Mouse (Mus musculus): ENCODE results near the gene D130043K22Rik. TPM values are rescaled to one million over a fixed set of nuclear protein-coding genes. Genes with fewer than 3 reads are reported as not detected.

The D130043K22Rik gene
- polyA plus RNA-seq, 1 experiment, result not detected

DNA sequence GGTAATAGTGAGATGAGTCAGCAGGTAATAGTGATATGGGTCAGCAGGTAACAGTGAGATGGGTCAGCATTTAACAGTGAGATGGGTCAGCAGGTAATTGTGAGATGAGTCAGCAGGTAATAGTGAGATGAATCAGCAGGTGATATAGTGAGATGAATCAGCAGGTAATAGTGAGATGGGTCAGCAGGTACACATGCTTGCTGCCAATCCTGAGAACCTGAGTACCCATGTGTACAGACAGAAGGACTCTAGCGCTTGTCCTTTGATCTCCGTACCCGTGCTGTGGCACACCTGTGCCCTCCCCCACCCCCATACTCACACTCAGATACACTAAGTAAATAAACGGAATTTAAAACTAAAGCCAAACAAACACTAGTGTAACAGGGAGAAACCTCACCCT is 70.0 kb downstream of the D130043K22Rik start:
- WGBS, result 92% methylated on average over 4 of the region's 4 CpGs

DNA sequence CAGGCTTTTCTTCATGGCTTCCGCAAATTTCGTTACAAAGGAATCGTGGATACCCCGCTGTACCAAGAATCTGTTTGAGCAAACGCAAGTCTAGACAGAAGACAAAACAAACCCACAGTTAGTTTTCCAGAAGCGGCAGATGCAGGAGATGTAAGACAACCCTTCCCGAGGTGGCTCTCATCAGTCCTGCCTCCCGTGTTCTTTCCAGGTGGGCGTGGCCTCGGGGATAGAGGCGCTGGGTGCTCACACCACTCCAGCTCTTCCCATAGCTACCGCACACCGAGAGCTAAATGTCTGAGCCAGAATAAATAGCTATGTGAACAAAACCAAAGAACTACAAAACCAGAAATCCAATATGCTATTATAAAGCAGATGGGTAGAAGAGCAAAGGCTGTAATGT is 70.9 kb downstream of the D130043K22Rik start:
- TF ChIP-seq CTCF (IDR thresholded peaks at IDR 0.05; ENCODE audit: control insufficient read depth, insufficient read depth, low read length) (no peak), POLR2A (IDR thresholded peaks at IDR 0.05; ENCODE audit: borderline replicate concordance, control insufficient read depth, low read depth, low read length) (no peak)
- no peaks in the 10 kb centered on the region for H3K4me1 ChIP-seq (ENCODE audit: control insufficient read depth, insufficient read depth, low read length)
- no peak overlapping the region for H3K27ac ChIP-seq (ENCODE audit: control insufficient read depth, insufficient read depth, low read depth, low read length, poor library complexity)
- WGBS, result 80% methylated on average over 13 of the region's 13 CpGs
- no peak overlapping the region for H3K4me3 ChIP-seq (replicated peaks; ENCODE audit: control insufficient read depth, low read depth, low read length)

More for the DNA sequence above, 70.0 kb downstream of the D130043K22Rik start:
- Histone ChIP-seq H3K27ac (ENCODE audit: control insufficient read depth, insufficient read depth, low read depth, low read length, poor library complexity) (no peak overlapping the region), H3K4me1 (ENCODE audit: control insufficient read depth, insufficient read depth, low read length) (no peaks in the 10 kb centered on the region), H3K4me3 (replicated peaks; ENCODE audit: control insufficient read depth, low read depth, low read length) (no peak overlapping the region)
- TF ChIP-seq CTCF (IDR thresholded peaks at IDR 0.05; ENCODE audit: control insufficient read depth, insufficient read depth, low read length) (no peak), POLR2A (IDR thresholded peaks at IDR 0.05; ENCODE audit: borderline replicate concordance, control insufficient read depth, low read depth, low read length) (no peak)

DNA sequence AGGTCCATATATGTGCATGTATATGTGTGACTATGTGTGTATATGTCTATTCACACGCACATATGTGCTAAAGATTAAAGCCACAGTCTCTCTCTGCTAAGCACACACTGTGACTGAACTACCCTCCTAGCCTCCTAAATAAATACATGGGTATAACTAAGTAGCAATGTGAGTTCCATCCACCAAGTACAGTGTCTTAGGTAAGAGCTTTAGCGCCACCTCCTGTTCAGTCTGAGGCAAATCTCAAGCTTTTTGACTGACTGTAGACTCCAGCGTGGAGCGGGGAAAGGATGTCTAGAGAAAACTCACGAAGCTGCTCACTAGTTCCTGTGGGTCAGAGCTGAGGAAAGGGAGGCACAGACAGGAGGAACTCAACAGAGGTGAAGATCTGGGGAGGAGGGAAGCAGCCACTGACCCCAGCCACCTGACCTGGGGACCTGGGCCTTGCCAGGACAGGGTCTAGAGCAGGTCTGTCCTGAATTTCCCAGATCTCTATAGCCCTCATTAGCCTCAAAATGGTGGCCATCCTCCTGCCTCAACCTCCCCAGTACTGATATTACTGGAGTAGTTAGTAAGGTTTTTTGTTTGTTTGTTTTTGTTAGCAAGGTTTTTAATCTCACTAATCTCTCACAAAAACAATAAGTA is 75.5 kb downstream of the D130043K22Rik start:
- no peak for TF ChIP-seq POLR2A (IDR thresholded peaks at IDR 0.05; ENCODE audit: borderline replicate concordance, control insufficient read depth, low read depth, low read length)
- TF ChIP-seq CTCF (IDR thresholded peaks at IDR 0.05; ENCODE audit: control insufficient read depth, insufficient read depth, low read length), result peak; percentile 32; the same call in 1 of the 2 replicates
- WGBS, result 22% methylated on average over 5 of the region's 5 CpGs
- Histone ChIP-seq H3K4me3 (replicated peaks; ENCODE audit: control insufficient read depth, low read depth, low read length) (no peak overlapping the region), H3K4me1 (ENCODE audit: control insufficient read depth, insufficient read depth, low read length) (no peaks in the 10 kb centered on the region), H3K27ac (ENCODE audit: control insufficient read depth, insufficient read depth, low read depth, low read length, poor library complexity) (no peak overlapping the region)

DNA sequence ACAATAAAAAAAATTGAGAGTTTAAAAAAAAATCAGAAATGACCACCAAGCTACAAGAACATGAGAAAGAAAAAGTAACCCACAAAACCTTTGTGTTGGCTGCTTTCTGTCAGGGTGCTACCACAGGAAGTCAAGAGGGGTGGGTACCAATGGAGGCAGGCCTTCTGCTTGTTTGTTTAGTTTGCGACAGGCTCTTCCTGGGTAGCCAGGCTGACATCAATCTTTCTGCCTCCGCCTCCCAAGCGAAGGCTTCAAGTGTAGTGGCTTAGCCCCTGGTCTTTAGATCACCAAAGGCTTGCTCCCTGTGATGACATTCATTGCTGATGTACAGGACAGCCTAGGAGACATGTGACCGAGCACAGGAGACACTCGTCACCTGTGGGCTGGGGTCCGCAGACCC is 76.3 kb downstream of the D130043K22Rik start:
- H3K27ac ChIP-seq (ENCODE audit: control insufficient read depth, insufficient read depth, low read depth, low read length, poor library complexity), result no peak overlapping the region
- H3K4me3 ChIP-seq (replicated peaks; ENCODE audit: control insufficient read depth, low read depth, low read length), result no peak overlapping the region
- TF ChIP-seq CTCF (IDR thresholded peaks at IDR 0.05; ENCODE audit: control insufficient read depth, insufficient read depth, low read length) (no peak), POLR2A (IDR thresholded peaks at IDR 0.05; ENCODE audit: borderline replicate concordance, control insufficient read depth, low read depth, low read length) (no peak)
- 73% methylated on average over 6 of the region's 6 CpGs for WGBS
- no peaks in the 10 kb centered on the region for H3K4me1 ChIP-seq (ENCODE audit: control insufficient read depth, insufficient read depth, low read length)

DNA sequence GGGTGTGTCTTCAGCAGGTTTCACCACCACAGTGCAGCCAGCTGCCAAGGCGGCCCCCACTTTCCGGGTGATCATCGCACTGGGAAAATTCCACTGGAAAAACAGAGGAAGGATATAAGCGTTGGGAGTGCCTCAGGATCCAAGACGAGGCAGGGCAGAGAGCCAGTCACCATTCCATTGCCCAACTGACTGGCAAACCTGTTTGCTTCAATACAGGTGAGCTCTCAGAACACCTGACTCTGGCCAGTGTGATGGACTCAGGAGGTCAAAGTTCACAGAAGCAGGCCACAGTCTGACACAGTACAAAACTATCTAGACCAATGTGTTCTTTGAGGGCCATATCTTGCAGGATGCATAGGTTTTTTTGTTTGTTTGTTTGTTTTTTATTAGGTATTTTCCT is 79.1 kb downstream of the D130043K22Rik start:
- no peak for TF ChIP-seq CTCF (IDR thresholded peaks at IDR 0.05; ENCODE audit: control insufficient read depth, insufficient read depth, low read length)
- 89% methylated on average over 5 of the region's 5 CpGs for WGBS

DNA sequence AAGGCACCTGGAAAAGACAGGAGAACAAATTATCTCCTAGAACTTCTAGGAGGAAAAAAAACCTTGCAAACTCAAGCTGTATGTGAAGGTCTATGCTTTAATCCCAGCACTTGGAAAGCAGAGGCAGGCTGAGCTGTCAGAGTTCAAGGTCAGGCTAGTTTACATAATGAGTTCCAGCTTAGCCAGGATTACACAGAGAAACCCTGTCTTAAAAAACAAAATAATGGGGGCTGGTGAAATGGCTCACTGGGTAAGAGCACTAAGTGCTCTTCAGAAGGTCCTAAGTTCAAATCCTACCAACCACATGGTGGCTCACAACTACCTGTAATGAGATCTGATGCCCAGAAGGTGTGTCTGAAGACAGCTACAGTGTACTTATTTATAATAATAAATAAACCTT is 85.7 kb downstream of the D130043K22Rik start:
- Histone ChIP-seq H3K4me3 (replicated peaks; ENCODE audit: control insufficient read depth, low read depth, low read length) (no peak overlapping the region), H3K4me1 (ENCODE audit: control insufficient read depth, insufficient read depth, low read length) (peaks cover 2% of the 10 kb centered on the region), H3K27ac (ENCODE audit: control insufficient read depth, insufficient read depth, low read depth, low read length, poor library complexity) (no peak overlapping the region)
- no peak for TF ChIP-seq POLR2A (IDR thresholded peaks at IDR 0.05; ENCODE audit: borderline replicate concordance, control insufficient read depth, low read depth, low read length)
- no peak for TF ChIP-seq CTCF (IDR thresholded peaks at IDR 0.05; ENCODE audit: control insufficient read depth, insufficient read depth, low read length)

More for the DNA sequence above, 79.1 kb downstream of the D130043K22Rik start:
- Histone ChIP-seq H3K4me3 (replicated peaks; ENCODE audit: control insufficient read depth, low read depth, low read length) (no peak overlapping the region), H3K4me1 (ENCODE audit: control insufficient read depth, insufficient read depth, low read length) (no peaks in the 10 kb centered on the region), H3K27ac (ENCODE audit: control insufficient read depth, insufficient read depth, low read depth, low read length, poor library complexity) (no peak overlapping the region)

DNA sequence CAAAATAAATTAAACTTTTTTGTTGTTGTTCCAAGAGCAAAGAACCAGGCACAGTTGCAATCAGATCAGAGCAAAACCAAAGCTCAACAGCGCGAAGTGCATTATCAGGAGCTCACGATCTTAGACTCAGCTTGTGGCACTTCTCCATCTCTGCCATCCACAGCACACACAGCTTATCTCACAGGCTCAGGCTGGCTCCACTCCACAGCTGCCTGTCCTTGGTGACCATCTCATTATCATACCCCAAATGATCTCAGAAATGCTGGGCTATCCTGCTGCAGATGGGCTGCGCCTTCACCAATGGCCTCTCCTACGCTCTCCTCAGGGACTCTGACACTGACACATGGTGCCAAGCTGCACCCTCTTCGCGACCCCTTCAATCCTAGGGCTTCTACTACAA is 88.3 kb downstream of the D130043K22Rik start:
- peaks cover 2% of the 10 kb centered on the region for H3K4me1 ChIP-seq (ENCODE audit: control insufficient read depth, insufficient read depth, low read length)
- no peak overlapping the region for H3K4me3 ChIP-seq (replicated peaks; ENCODE audit: control insufficient read depth, low read depth, low read length)
- TF ChIP-seq POLR2A (IDR thresholded peaks at IDR 0.05; ENCODE audit: borderline replicate concordance, control insufficient read depth, low read depth, low read length) (no peak), CTCF (IDR thresholded peaks at IDR 0.05; ENCODE audit: control insufficient read depth, insufficient read depth, low read length) (no peak)
- WGBS, result 51% methylated on average over 7 of the region's 7 CpGs
- no peak overlapping the region for H3K27ac ChIP-seq (ENCODE audit: control insufficient read depth, insufficient read depth, low read depth, low read length, poor library complexity)

DNA sequence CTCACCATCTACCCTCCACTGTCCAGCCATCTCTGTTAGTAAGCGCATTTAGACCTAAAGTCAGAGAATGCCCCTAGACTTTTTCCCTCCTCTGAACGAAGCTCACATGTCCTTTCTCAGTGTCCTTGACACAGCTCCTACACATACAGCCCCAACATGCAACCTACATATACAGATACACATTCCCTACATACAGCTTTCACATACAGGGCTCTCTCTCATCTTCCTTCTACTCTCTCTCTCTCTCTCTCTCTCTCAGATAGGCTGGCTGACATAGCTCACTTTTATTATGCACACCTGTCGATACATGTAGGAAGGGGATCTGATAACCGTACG is 91.8 kb downstream of the D130043K22Rik start:
- H3K4me3 ChIP-seq (replicated peaks; ENCODE audit: control insufficient read depth, low read depth, low read length), result no peak overlapping the region
- WGBS, result 37% methylated on average over 5 of the region's 5 CpGs
- no peak overlapping the region for H3K27ac ChIP-seq (ENCODE audit: control insufficient read depth, insufficient read depth, low read depth, low read length, poor library complexity)
- no peak for TF ChIP-seq CTCF (IDR thresholded peaks at IDR 0.05; ENCODE audit: control insufficient read depth, insufficient read depth, low read length)
- no peak for TF ChIP-seq POLR2A (IDR thresholded peaks at IDR 0.05; ENCODE audit: borderline replicate concordance, control insufficient read depth, low read depth, low read length)
- H3K4me1 ChIP-seq (ENCODE audit: control insufficient read depth, insufficient read depth, low read length), result peaks cover 2% of the 10 kb centered on the region
